Mouse (Mus musculus) small intestine, adult 2 months (tissue): Measurements from ENCODE around the gene Akap6. TPM values are rescaled to one million over a fixed set of nuclear protein-coding genes. Genes with fewer than 3 reads are reported as not detected.

Experiments
- H3K27ac ChIP-seq: fragments of 200-500 bp; 2 replicates; pipeline ENCODE4 v1.5.1; 2012; ENCODE audit warnings: low read depth, low read length, control low read depth, inconsistent platforms; ENCODE audit not compliant: insufficient read depth
- H3K27me3 ChIP-seq: fragments of 200-500 bp; 2 replicates; pipeline ENCODE4 v1.6.1; 2012; ENCODE audit warnings: mild to moderate bottlenecking, moderate library complexity, low read length, inconsistent platforms; ENCODE audit not compliant: control insufficient read depth, insufficient read depth
- H3K36me3 ChIP-seq: fragments of 200-500 bp; 2 replicates; pipeline ENCODE4 v1.6.1; 2012; ENCODE audit warnings: mild to moderate bottlenecking, low read length, control low read depth, inconsistent platforms; ENCODE audit not compliant: control insufficient read depth, insufficient read depth
- H3K4me1 ChIP-seq: fragments of 200-500 bp; 2 replicates; pipeline ENCODE4 v1.6.1; 2012; ENCODE audit warnings: low read length, inconsistent platforms, mixed read lengths; ENCODE audit not compliant: control insufficient read depth, insufficient read depth, insufficient read length
- H3K4me3 ChIP-seq: fragments of 200-500 bp; 2 replicates; pipeline ENCODE4 v1.5.1; 2012; ENCODE audit warnings: low read depth, mild to moderate bottlenecking, control low read depth, inconsistent platforms, low read length, moderate library complexity
- CTCF ChIP-seq: fragments of 200-500 bp; IDR thresholded peaks from 2 replicates; pipeline ENCODE4 v1.5.1; 2012; ENCODE audit warnings: low read depth, mild to moderate bottlenecking, control low read depth, inconsistent platforms, low read length, moderate library complexity, mixed read lengths; ENCODE audit not compliant: insufficient replicate concordance, insufficient read length; ENCODE audit errors: extremely low read depth
- POLR2A ChIP-seq: fragments of 200-500 bp; IDR thresholded peaks from 2 replicates; pipeline ENCODE4 v1.6.1; 2012; ENCODE audit warnings: low read depth, mild to moderate bottlenecking, control low read depth, inconsistent platforms, low read length, moderate library complexity
- WGBS: fragments of 180-500 bp; shearing (Covaris S2); methylation state at CpG from one replicate; pipeline ENCODE4 v1.1.7; 2018; 5-methylcytosine and 5-hydroxymethylcytosine counted together
- polyA plus RNA-seq: library from polyadenylated mRNA; depleted of rRNA; stranded (reverse); fragments of >200 nt; gene quantifications from 2 replicates; pipeline ENCODE4 v1.2.3, GENCODE M21; 2012

Akap6 gene
- polyA plus RNA-seq, 1 experiment, result 0.23 TPM

DNA sequence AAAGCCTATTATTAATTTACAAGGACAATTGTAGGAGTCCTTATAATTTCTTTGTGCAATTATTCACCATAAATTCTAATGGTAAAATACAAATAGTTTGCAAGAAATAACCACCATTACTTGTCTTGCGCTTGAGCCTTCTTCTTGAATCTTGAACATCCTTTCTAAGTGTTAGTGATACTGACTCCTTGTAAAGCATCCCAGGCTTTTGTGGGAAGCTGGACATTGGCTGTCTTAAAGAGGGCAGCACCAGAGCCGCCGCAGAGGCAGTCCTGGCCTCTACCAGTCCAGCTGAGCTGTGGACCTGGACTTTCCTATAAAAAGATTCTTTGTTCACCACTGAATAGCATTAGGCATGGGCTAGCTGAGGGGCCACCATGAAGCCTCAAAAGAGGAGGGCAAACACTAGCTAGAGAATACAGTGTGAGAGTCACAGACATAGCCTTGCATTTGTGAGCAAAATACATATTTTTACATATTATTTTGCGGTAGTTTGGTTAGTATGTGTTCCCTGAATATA is 365.1 kb downstream of the Akap6 start:
- Histone ChIP-seq H3K36me3 (no peaks in the 10 kb centered on the region), H3K27me3 (no peaks in the 10 kb centered on the region), H3K27ac (no peak overlapping the region), H3K4me3 (no peak overlapping the region), H3K4me1 (no peaks in the 10 kb centered on the region)
- TF ChIP-seq POLR2A, result no peak
- TF ChIP-seq CTCF, result no peak
- 90% methylated on average over 4 of the region's 4 CpGs for WGBS

DNA sequence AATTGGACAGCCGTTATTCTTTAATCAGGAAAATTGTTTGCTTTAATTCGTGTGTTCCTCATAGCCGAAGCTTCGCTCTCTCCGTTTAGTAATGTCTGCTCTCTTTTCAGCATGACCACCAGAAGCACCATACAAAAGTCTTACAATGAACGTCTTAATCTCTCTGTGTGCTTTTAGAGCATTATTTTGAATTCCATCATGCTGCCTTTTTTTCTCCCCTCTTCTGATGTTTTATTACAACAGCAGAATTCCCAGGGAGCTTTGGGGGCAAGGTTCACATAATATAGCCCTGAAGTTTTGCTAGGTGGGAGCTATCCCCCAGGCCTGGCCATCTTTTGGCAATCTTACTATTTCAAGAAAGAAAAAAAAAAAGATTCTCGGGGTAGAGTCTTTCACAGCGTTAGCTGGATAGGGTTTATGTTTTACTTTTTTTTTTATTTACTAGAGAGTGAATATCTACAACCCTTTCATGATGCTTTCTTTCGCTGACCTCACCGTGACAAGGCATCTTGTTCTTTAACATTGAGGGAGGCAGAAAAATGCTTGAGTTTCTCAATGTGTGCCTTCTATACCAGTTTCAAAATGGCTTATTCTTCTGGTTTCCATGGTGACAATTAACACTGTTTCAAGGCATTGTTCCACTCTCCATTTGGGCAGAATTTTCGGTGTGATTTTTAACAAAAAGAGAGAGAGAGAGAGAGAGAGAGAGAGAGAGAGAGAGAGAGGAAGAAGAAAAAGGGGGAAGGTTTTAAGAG is 366.0 kb downstream of the Akap6 start:
- 71% methylated on average over 11 of the region's 11 CpGs for WGBS
- H3K36me3 ChIP-seq, result no peaks in the 10 kb centered on the region
- H3K4me1 ChIP-seq, result no peaks in the 10 kb centered on the region
- no peak overlapping the region for H3K27ac ChIP-seq
- TF ChIP-seq CTCF, result no peak
- TF ChIP-seq POLR2A, result no peak
- no peaks in the 10 kb centered on the region for H3K27me3 ChIP-seq
- no peak overlapping the region for H3K4me3 ChIP-seq

- Histone ChIP-seq H3K4me3 (no peak overlapping the region), H3K27ac (no peak overlapping the region), H3K4me1 (no peaks in the 10 kb centered on the region), H3K27me3 (no peaks in the 10 kb centered on the region), H3K36me3 (no peaks in the 10 kb centered on the region)
- WGBS, result 75% methylated on average over 9 of the region's 9 CpGs
- TF ChIP-seq CTCF, result no peak
- no peak for TF ChIP-seq POLR2A
Measured at GRCm38 (mm10) chr12:53066321-53066720, 367.1 kb downstream of the Akap6 start.

- no peaks in the 10 kb centered on the region for H3K27me3 ChIP-seq
- H3K4me3 ChIP-seq, result no peak overlapping the region
- TF ChIP-seq POLR2A (no peak), CTCF (no peak)
- no peak overlapping the region for H3K27ac ChIP-seq
- H3K36me3 ChIP-seq, result no peaks in the 10 kb centered on the region
- 86% methylated on average over 5 of the region's 5 CpGs for WGBS
- no peaks in the 10 kb centered on the region for H3K4me1 ChIP-seq
Measured at GRCm38 (mm10) chr12:53070907-53071306, 371.7 kb downstream of the Akap6 start.

DNA sequence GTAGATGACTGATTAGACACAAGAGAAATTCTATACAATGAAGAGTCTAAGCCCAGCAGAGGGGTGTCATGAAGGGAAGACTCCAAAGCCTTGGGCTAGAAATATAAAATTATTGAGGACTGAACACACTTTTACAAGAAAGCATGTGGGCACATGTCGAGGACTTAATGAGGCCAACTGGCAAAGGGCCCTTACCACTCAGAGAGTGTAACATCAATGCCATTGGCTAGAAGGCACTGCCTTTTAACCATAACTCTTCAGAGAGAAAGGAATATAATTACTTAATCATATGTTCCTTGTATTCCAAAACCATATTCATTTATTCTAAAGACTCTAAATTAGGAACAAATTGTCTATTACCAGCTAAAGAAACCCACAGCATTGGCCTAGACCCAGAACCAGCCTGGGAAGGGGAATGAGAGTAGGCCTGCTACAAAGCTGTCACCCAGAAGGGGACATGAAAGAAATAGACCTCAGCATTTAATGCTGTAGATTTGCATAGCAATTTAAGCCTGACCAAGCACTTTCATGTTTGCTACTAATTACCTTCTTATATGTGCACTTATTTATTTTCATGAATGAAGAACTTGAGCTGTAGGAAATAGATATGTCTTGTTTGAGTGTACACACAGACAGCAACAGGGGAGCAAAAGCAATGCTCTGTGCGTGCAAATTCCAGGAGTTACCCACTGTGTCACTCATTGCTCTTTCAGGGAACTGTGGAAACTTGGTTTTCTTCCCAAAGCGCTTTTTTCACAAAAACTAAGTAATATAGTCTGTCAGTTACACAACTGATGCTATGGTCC is 377.6 kb downstream of the Akap6 start:
- H3K27me3 ChIP-seq, result no peaks in the 10 kb centered on the region

DNA sequence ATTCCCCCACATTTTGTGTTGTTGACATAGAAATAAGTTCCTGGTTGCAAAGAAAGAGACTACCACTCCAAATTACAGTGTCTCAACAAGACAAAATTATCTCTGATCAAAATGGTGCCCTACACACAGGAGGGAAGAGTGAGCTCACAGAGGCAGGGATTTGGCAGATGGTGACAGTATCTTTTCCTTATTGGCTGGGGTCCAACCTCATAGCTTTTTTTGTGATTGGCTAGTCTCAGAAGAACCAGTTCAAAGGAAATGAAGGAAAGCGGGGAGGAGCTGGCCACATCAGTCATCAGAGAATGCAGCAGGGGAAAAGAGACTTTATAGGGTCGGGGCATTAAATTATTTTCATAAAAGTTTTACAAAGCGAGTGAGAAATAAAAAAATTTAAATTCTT is 386.6 kb downstream of the Akap6 start:
- no peaks in the 10 kb centered on the region for H3K27me3 ChIP-seq
- WGBS, result 81% methylated on average over 3 of the region's 3 CpGs
- H3K27ac ChIP-seq, result no peak overlapping the region
- H3K4me1 ChIP-seq, result no peaks in the 10 kb centered on the region
- no peak overlapping the region for H3K4me3 ChIP-seq
- H3K36me3 ChIP-seq, result no peaks in the 10 kb centered on the region
- TF ChIP-seq CTCF (no peak), POLR2A (no peak)

More for the DNA sequence above, 377.6 kb downstream of the Akap6 start:
- H3K4me1 ChIP-seq, result no peaks in the 10 kb centered on the region
- H3K36me3 ChIP-seq, result no peaks in the 10 kb centered on the region
- TF ChIP-seq POLR2A, result no peak
- no peak for TF ChIP-seq CTCF
- H3K27ac ChIP-seq, result no peak overlapping the region
- no peak overlapping the region for H3K4me3 ChIP-seq
- WGBS, result 81% methylated on average over 3 of the region's 3 CpGs

DNA sequence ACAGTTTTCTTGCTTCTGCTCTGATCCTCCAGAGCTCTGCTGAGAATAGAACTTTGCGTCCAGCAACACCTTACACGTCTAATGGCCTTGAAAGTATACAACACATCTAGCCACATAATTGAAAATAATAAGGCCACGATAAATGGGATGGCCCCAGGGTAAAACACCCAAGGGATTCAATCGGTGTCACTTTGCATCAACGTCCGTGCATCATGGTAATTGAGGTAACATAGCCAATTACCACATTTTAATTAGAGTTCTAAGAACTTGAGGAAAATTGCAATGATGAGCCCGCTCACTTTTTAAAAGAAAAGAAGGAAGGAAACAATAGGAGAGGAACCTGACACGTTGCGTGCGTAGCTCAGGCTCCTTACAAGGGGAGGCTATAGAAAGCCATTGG is 413.1 kb downstream of the Akap6 start:
- TF ChIP-seq CTCF (no peak), POLR2A (no peak)
- Histone ChIP-seq H3K4me3 (no peak overlapping the region), H3K27me3 (no peaks in the 10 kb centered on the region), H3K4me1 (no peaks in the 10 kb centered on the region), H3K27ac (no peak overlapping the region), H3K36me3 (no peaks in the 10 kb centered on the region)
- 89% methylated on average over 10 of the region's 10 CpGs for WGBS

DNA sequence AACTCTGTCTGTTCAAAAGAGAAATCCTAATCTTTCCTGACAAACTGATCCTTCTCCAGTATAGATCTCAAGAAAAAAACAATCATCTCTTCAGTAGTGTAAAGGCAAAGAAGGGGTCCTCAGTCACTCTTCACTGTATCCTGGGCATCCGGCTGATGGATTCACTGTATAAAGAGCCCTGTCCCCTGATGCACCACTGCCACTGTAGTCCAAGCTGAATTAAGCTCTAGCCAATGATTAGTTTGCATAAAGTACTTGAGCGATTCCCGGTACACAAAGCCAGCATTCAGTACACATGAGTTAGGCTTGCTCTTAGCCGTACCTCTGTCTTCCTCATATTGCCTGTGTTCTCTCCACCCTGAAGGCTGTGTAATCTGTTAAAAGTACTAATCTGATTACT is 420.2 kb downstream of the Akap6 start:
- Histone ChIP-seq H3K27ac (no peak overlapping the region), H3K4me1 (no peaks in the 10 kb centered on the region), H3K27me3 (no peaks in the 10 kb centered on the region), H3K4me3 (no peak overlapping the region), H3K36me3 (no peaks in the 10 kb centered on the region)
- TF ChIP-seq POLR2A, result no peak
- no peak for TF ChIP-seq CTCF
- WGBS, result 52% methylated on average over 4 of the region's 4 CpGs
